Mouse (Mus musculus) limb, embryonic 14.5 days (tissue): ENCODE measurements around the gene Sorbs2. TPM values are rescaled to one million over a fixed set of nuclear protein-coding genes. Genes with fewer than 3 reads are reported as not detected.

Experiments used
- ATAC-seq: fragments of 200-750 bp; cut with Nextera tagmentation; 2 replicates; pipeline ENCODE4 v1.8.0; 2017; ENCODE audit warnings: low read depth, moderate number of reproducible peaks, moderate TSS enrichment; ENCODE audit not compliant: low FRiP score
- DNase-seq: peaks from one replicate; pipeline ENCODE4 v3.0.0-alpha.2; 2015; ENCODE audit warnings: low spot score
- H3K27ac ChIP-seq: fragments of 300-500 bp; sonication (generic); replicated peaks from 2 replicates; pipeline ENCODE4 v1.5.1; 2014; ENCODE audit warnings: low read depth, mild to moderate bottlenecking, low read length, moderate library complexity, mixed read lengths
- H3K27me3 ChIP-seq: fragments of 300-500 bp; sonication (generic); 2 replicates; pipeline ENCODE4 v1.6.1; 2014; ENCODE audit warnings: low read length, mixed read lengths; ENCODE audit not compliant: control insufficient read depth, insufficient read depth
- H3K36me3 ChIP-seq: fragments of 300-500 bp; sonication (generic); 2 replicates; pipeline ENCODE4 v1.6.1; 2014; ENCODE audit warnings: mild to moderate bottlenecking, low read length, moderate library complexity, mixed read lengths; ENCODE audit not compliant: control insufficient read depth, insufficient read depth
- H3K4me1 ChIP-seq: fragments of 300-500 bp; sonication (generic); 2 replicates; pipeline ENCODE4 v1.6.1; 2014; ENCODE audit warnings: antibody characterized with exemption, low read length, mixed read lengths; ENCODE audit not compliant: control insufficient read depth, insufficient read depth
- H3K4me2 ChIP-seq: fragments of 300-500 bp; sonication (generic); replicated peaks from 2 replicates; pipeline ENCODE4 v1.6.1; 2014; ENCODE audit warnings: low read depth, mild to moderate bottlenecking, low read length, moderate library complexity; ENCODE audit not compliant: severe bottlenecking
- H3K4me3 ChIP-seq: fragments of 300-500 bp; sonication (generic); replicated peaks from 2 replicates; pipeline ENCODE4 v1.5.1; 2014; ENCODE audit warnings: low read length
- H3K9ac ChIP-seq: fragments of 300-500 bp; sonication (generic); 2 replicates; pipeline ENCODE4 v1.6.1; 2014; ENCODE audit warnings: mild to moderate bottlenecking, low read depth, low read length, moderate library complexity; ENCODE audit not compliant: severe bottlenecking
- H3K9me3 ChIP-seq: fragments of 300-500 bp; sonication (generic); 2 replicates; pipeline ENCODE4 v1.6.1; 2016; ENCODE audit warnings: low read length; ENCODE audit not compliant: control insufficient read depth
- POLR2A ChIP-seq: fragments of 200-500 bp; IDR thresholded peaks from 2 replicates; pipeline ENCODE4 v1.8.0; 2012; ENCODE audit warnings: inconsistent platforms, mild to moderate bottlenecking, moderate library complexity, borderline replicate concordance; ENCODE audit not compliant: insufficient read depth, insufficient read length; ENCODE audit errors: extremely low read depth
- WGBS: fragments of 180-500 bp; shearing (Covaris S2); extraction: QIAGEN DNeasy Blood & Tissue Kit; methylation state at CpG from one replicate; pipeline ENCODE4 v1.1.7; 2014; 5-methylcytosine and 5-hydroxymethylcytosine counted together
- polyA plus RNA-seq, 2 experiments: library from polyadenylated mRNA; depleted of rRNA in 1 of 2; stranded (reverse) in 1 of 2; unstranded in 1 of 2; fragments of >200 nt; fragmentation: Nextera tagmentation in 1 of 2; extraction: Ambion mirVana in 1 of 2; gene quantifications; 2 replicates each; pipeline versions ENCODE4 v1.2.1 to v1.2.3; 2012 to 2014

Sorbs2 gene
- polyA plus RNA-seq, 2 experiments, result 52.7 to 54.1 TPM

DNA sequence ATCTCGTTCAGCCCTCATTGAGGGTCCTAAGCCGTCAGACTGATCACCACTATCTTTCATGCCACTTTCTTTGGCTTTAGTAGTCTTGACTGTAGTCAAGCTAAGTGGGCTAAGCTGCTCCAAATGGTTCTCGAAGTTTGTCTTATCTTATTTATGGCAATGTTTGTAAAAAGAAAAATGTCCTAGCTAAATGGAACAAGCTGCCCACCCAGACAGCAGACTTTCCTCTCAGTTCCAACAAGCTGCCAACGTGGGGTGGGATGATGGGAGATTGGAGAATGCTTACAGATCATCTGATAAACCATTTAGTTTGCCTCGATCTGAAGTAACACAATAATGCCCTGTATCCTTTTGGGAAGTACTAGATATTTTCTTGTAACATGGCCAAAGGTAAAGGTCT is 223.2 kb downstream of the Sorbs2 start:
- Histone ChIP-seq H3K9me3 (no peaks in the 10 kb centered on the region), H3K9ac (no peak overlapping the region), H3K4me3 (no peak overlapping the region), H3K36me3 (no peaks in the 10 kb centered on the region), H3K27ac (no peak overlapping the region), H3K4me1 (0 out of 2 replicates have a peak, but pooled peaks cover 5% of the 10 kb centered on the region), H3K27me3 (no peaks in the 10 kb centered on the region), H3K4me2 (no peak overlapping the region)
- no peak for TF ChIP-seq POLR2A
- WGBS, result 76% methylated on average over 5 of the region's 5 CpGs
- DNase-seq, result no peak
- ATAC-seq, result no peak

DNA sequence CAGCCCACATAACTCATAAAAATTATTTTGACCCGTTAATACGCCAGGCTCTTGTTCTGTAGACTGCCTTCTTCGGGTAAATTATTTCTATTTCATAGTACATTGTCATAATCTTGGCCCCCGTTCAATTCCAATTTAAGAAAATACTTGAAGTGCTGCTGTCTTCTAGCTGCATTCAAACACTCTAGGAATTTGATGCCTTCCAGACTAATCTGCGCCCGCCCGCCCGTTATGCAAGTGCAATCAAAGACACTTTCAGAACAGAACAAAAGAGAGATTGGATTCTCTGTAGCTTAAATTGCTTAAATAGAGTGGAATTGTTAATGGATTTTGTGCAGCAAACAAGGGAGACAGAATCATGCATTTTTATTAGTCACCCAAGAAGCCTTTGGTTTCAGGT is 226.5 kb downstream of the Sorbs2 start:
- no peak for TF ChIP-seq POLR2A
- no peak overlapping the region for H3K9ac ChIP-seq
- H3K36me3 ChIP-seq, result no peaks in the 10 kb centered on the region
- no peaks in the 10 kb centered on the region for H3K9me3 ChIP-seq
- 0 out of 2 replicates have a peak, but pooled peaks cover 5% of the 10 kb centered on the region for H3K4me1 ChIP-seq
- H3K27me3 ChIP-seq, result no peaks in the 10 kb centered on the region
- DNase-seq (no peak), ATAC-seq (no peak)
- H3K4me3 ChIP-seq, result no peak overlapping the region
- H3K27ac ChIP-seq, result no peak overlapping the region
- H3K4me2 ChIP-seq, result no peak overlapping the region
- 77% methylated on average over 8 of the region's 8 CpGs for WGBS

DNA sequence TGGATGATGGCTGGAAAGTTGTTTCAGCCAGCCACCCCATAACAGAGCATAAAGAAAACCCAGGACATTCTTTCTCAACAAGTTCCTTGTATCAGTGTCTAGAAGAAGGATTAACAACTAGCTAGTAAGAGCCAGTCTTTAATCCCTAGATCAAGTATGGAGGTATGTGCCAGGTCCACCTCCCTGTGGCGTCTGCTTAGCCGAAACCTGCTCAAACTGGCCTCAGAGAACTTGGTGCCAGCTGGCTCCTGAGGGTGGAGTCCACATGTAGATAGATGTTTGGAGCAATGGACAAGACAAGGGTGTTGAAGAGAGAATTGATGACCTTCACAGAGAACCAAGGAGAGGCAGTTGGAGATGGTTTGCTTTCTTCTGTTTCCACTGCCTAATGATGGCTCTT is 229.7 kb downstream of the Sorbs2 start:
- Histone ChIP-seq H3K9me3 (no peaks in the 10 kb centered on the region), H3K27ac (no peak overlapping the region), H3K4me3 (no peak overlapping the region), H3K36me3 (no peaks in the 10 kb centered on the region), H3K4me2 (no peak overlapping the region), H3K9ac (no peak overlapping the region), H3K4me1 (no peaks in the 10 kb centered on the region), H3K27me3 (no peaks in the 10 kb centered on the region)
- DNase-seq (no peak), ATAC-seq (no peak)
- WGBS, result 81% methylated on average over 2 of the region's 2 CpGs
- no peak for TF ChIP-seq POLR2A

DNA sequence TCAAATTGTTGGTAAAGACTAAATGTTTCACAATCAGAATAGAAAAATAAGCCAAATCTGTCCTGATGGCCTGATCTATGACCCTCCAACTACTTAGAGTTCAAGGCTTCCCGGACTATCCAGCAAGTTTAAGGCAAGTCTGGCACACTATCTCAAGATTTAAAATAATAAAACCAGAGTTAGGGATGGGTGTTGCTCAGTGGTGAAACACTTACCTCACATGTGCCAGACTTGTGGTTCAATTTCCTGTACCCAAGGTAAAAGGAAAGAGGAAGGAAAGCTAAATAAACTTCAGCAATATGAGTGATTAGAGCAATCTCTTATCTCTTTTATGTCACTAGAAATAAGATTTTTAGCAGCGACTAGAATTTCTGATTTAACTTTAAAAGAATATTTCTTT is 235.7 kb downstream of the Sorbs2 start:
- ATAC-seq (no peak), DNase-seq (no peak)
- no peak for TF ChIP-seq POLR2A
- Histone ChIP-seq H3K27me3 (no peaks in the 10 kb centered on the region), H3K4me3 (no peak overlapping the region), H3K36me3 (0 out of 2 replicates have a peak, but pooled peaks cover 2% of the 10 kb centered on the region), H3K9me3 (no peaks in the 10 kb centered on the region), H3K4me1 (no peaks in the 10 kb centered on the region), H3K4me2 (no peak overlapping the region), H3K27ac (no peak overlapping the region), H3K9ac (no peak overlapping the region)
- 76% methylated on average over 2 of the region's 2 CpGs for WGBS

DNA sequence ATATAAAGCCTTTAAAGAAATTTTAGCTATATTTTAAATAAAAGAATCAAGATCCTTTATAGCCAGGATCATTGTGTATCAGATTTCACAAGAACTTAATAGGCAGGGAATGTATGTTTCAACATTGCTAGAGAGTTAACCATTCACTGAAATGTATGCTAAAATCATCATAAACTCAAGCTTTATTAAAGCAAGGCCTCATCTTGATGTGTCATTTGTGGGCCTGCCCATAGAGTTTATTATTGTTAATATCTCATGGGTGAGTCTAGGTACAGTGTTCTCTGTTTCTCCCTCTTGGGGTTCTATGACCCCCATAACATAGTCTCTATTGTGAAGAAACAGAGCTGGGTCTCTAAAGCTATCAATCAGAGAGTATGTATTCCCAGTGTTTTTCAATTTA is 236.2 kb downstream of the Sorbs2 start:
- Histone ChIP-seq H3K4me3 (no peak overlapping the region), H3K4me1 (no peaks in the 10 kb centered on the region), H3K27ac (no peak overlapping the region), H3K36me3 (0 out of 2 replicates have a peak, but pooled peaks cover 4% of the 10 kb centered on the region), H3K4me2 (no peak overlapping the region), H3K9ac (no peak overlapping the region), H3K9me3 (no peaks in the 10 kb centered on the region), H3K27me3 (no peaks in the 10 kb centered on the region)
- TF ChIP-seq POLR2A, result no peak
- DNase-seq, result no peak
- no peak for ATAC-seq
